Mouse (Mus musculus) C2C12 (cell line): ENCODE data around the gene Myocos.

Experiments used
- CTCF ChIP-seq: IDR thresholded peaks from one replicate; pipeline ENCODE4 v1.5.1; 2011; ENCODE audit not compliant: control insufficient read depth, insufficient read depth, insufficient read length
- FOSL1 ChIP-seq: IDR thresholded peaks from one replicate; pipeline ENCODE4 v1.8.0; 2011; ENCODE audit warnings: mild to moderate bottlenecking, low read length; ENCODE audit not compliant: poor library complexity, insufficient read depth, severe bottlenecking
- MYOG ChIP-seq: IDR thresholded peaks from one replicate; pipeline ENCODE4 v1.6.1; 2011; ENCODE audit not compliant: control insufficient read depth, insufficient read length; ENCODE audit errors: extremely low read depth
- USF1 ChIP-seq: IDR thresholded peaks from one replicate; pipeline ENCODE4 v1.6.1; 2011; ENCODE audit warnings: low read depth, mild to moderate bottlenecking, control low read depth, moderate library complexity

DNA sequence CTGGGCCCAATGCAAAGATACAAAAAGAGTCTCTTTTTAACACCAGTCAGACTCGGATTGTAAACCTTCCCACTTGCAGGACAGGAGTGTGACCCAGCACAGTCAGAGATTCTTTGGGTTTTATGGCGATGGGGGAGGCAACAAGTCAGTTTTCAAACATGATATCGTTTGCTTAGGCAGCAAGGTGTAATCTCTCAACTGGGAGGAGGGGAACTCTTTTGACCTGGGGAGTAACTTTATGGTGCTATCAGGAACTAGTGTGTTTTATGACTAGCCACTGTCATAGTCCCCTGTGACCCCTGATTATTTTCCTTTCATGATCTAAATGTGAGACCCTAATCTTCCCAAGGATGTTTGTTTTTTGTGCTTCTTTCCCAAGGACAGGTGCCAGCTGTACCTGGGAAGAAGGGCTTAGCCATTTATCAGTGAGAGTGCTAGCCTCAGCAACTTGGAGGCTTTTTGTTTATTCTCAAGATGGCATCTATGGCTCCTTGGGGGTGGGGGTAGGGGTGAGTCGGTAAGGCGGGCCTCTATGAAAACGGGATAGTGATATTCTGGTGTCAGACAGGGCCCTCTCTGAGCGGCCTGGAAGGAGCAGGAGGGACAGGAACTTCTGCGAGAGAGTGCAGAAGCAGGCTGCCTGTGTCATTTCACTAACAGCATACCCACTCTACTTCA, 42.5 kb upstream of the Myocos start:
- TF ChIP-seq CTCF (no peak), USF1 (no peak), FOSL1 (no peak), MYOG (no peak)
